Mouse (Mus musculus) intestine, postnatal 0 days (tissue): ENCODE measurements around the gene Erich6b. TPM values are rescaled to one million over a fixed set of nuclear protein-coding genes. Genes with fewer than 3 reads are reported as not detected.

ENCODE experiments used
- ATAC-seq: fragments of 200-750 bp; cut with Nextera tagmentation; 2 replicates; pipeline ENCODE4 v1.8.0; 2017; ENCODE audit warnings: mild to moderate bottlenecking, moderate TSS enrichment, moderate library complexity
- H3K27ac ChIP-seq: fragments of 300-500 bp; sonication (generic); 2 replicates; pipeline ENCODE4 v1.5.1; 2014; ENCODE audit warnings: mild to moderate bottlenecking, low read depth, low read length, moderate library complexity
- H3K27me3 ChIP-seq: fragments of 300-500 bp; sonication (generic); replicated peaks from 2 replicates; pipeline ENCODE4 v1.6.1; 2014; ENCODE audit warnings: low read length, mixed read lengths; ENCODE audit not compliant: control insufficient read depth, insufficient read depth
- H3K36me3 ChIP-seq: fragments of 300-500 bp; sonication (generic); 2 replicates; pipeline ENCODE4 v1.6.1; 2014; ENCODE audit warnings: mild to moderate bottlenecking, moderate library complexity; ENCODE audit not compliant: control insufficient read depth, insufficient read depth
- H3K4me1 ChIP-seq: fragments of 300-500 bp; sonication (generic); replicated peaks from 2 replicates; pipeline ENCODE4 v1.6.1; 2014; ENCODE audit warnings: antibody characterized with exemption, low read length, mixed read lengths; ENCODE audit not compliant: control insufficient read depth, insufficient read depth
- H3K4me2 ChIP-seq: fragments of 300-500 bp; sonication (generic); replicated peaks from 2 replicates; pipeline ENCODE4 v1.6.1; 2014; ENCODE audit warnings: low read depth, mild to moderate bottlenecking, moderate library complexity
- H3K4me3 ChIP-seq: fragments of 300-500 bp; sonication (generic); 2 replicates; pipeline ENCODE4 v1.5.1; 2014; ENCODE audit warnings: low read depth, low read length
- H3K9ac ChIP-seq: fragments of 300-500 bp; sonication (generic); 2 replicates; pipeline ENCODE4 v1.6.1; 2014; ENCODE audit warnings: mild to moderate bottlenecking, low read depth, low read length
- H3K9me3 ChIP-seq: fragments of 300-500 bp; sonication (generic); 2 replicates; pipeline ENCODE4 v1.6.1; 2016; ENCODE audit warnings: mixed run types; ENCODE audit not compliant: control insufficient read depth
- CTCF ChIP-seq: sonication (generic); IDR thresholded peaks from 2 replicates; pipeline ENCODE4 v1.5.1; 2016; ENCODE audit warnings: low read depth, mild to moderate bottlenecking, control low read depth, antibody characterized with exemption, moderate library complexity
- WGBS: fragments of 180-500 bp; shearing (Covaris S2); extraction: QIAGEN DNeasy Blood & Tissue Kit; methylation state at CpG from one replicate; pipeline ENCODE4 v1.1.7; 2014; 5-methylcytosine and 5-hydroxymethylcytosine counted together
- polyA plus RNA-seq: library from polyadenylated mRNA; unstranded; fragments of >200 nt; fragmentation: Nextera tagmentation; extraction: Ambion mirVana; gene quantifications from 2 replicates; pipeline ENCODE4 v1.2.1, GENCODE M21; 2015

The Erich6b gene
- polyA plus RNA-seq, result not detected in 2 replicates

DNA sequence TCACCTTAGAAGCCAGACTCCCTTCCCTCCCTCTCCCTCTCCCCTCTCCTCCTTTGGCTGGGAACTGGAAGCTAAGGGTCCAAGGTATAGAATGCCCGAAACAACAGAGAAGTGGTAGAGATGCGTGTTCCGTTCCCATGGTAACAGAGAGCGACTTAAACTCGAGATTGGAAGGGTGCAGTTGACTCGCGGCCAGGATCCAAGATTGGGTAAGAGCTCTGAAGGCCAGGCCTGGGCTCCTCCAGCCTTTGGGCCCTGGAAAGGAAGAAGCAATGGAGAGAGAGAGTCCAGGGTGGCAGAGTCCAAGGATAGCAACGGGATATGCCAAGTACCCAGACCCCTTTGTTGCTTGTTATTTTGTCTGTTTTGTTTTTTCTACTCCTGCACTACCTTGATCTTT lies at the start of gene Erich6b:
Gene Erich6b (plus strand): TSS at position 180 of the 400 bp plus-strand sequence.
- Histone ChIP-seq H3K4me2 (no peak within 1 kb of the TSS), H3K27me3 (no peaks in the 10 kb centered on the region), H3K27ac (no peak within 1 kb of the TSS), H3K9me3 (no peaks in the 10 kb centered on the region), H3K36me3 (no peaks in the 10 kb centered on the region), H3K4me3 (no peak within 1 kb of the TSS), H3K9ac (no peak within 1 kb of the TSS), H3K4me1 (no peaks in the 10 kb centered on the region)
- ATAC-seq, result no peak
- TF ChIP-seq CTCF, result no peak
- 77% methylated on average over 8 of the region's 8 CpGs for WGBS

GRCm38 (mm10) chr14:75592978-75593377 lies 49.1 kb upstream of the Erich6b start, which contains the start of gene Spert:
Spert (minus strand) TSS chr14:75593116.
- Histone ChIP-seq H3K36me3 (no peaks in the 10 kb centered on the region), H3K4me2 (no peak within 1 kb of the TSS), H3K27ac (no peak within 1 kb of the TSS), H3K27me3 (no peaks in the 10 kb centered on the region), H3K9ac (no peak within 1 kb of the TSS), H3K9me3 (no peaks in the 10 kb centered on the region), H3K4me3 (no peak within 1 kb of the TSS), H3K4me1 (no peaks in the 10 kb centered on the region)
- ATAC-seq, result no peak
- no peak for TF ChIP-seq CTCF
- 72% methylated on average over 3 of the region's 3 CpGs for WGBS

- H3K27ac ChIP-seq, result no peak overlapping the region
- 88% methylated on average over 2 of the region's 2 CpGs for WGBS
- no peak for ATAC-seq
- no peaks in the 10 kb centered on the region for H3K9me3 ChIP-seq
- H3K27me3 ChIP-seq, result no peaks in the 10 kb centered on the region
- no peak for TF ChIP-seq CTCF
- H3K4me3 ChIP-seq, result no peak overlapping the region
- no peak overlapping the region for H3K9ac ChIP-seq
- H3K36me3 ChIP-seq, result no peaks in the 10 kb centered on the region
- no peak overlapping the region for H3K4me2 ChIP-seq
- no peaks in the 10 kb centered on the region for H3K4me1 ChIP-seq
Measured at GRCm38 (mm10) chr14:75609176-75609575, 32.9 kb upstream of the Erich6b start.

- no peak overlapping the region for H3K9ac ChIP-seq
- no peak overlapping the region for H3K4me3 ChIP-seq
- WGBS, result 76% methylated on average over 6 of the region's 6 CpGs
- no peak overlapping the region for H3K27ac ChIP-seq
- no peak for ATAC-seq
- no peaks in the 10 kb centered on the region for H3K36me3 ChIP-seq
- H3K4me2 ChIP-seq, result no peak overlapping the region
- H3K27me3 ChIP-seq, result no peaks in the 10 kb centered on the region
- TF ChIP-seq CTCF, result no peak
- H3K4me1 ChIP-seq, result no peaks in the 10 kb centered on the region
- no peaks in the 10 kb centered on the region for H3K9me3 ChIP-seq
Measured at GRCm38 (mm10) chr14:75616375-75616774, 25.7 kb upstream of the Erich6b start.

DNA sequence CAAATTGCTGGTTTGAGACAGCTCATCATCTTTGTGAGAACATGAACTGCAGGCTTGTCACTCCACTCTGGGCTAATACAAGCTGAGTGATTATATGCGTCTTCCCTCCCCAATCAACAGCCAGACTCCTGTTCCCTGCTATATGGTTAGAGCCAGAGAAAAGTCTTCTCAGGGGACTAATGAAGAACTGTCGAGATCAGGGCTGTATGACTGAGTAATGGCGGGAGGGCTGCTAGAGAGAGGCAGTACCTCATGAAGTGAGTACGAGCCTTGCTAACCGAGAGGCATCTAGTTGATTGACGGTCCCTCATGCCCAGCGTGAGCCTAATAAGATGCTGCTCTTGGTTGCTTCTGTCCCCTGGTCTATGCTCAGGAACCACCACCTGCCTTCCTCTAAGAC lies 19.1 kb upstream of the Erich6b start:
- Histone ChIP-seq H3K4me2 (no peak overlapping the region), H3K9ac (no peak overlapping the region), H3K27ac (no peak overlapping the region), H3K4me1 (no peaks in the 10 kb centered on the region), H3K36me3 (no peaks in the 10 kb centered on the region), H3K9me3 (no peaks in the 10 kb centered on the region), H3K27me3 (no peaks in the 10 kb centered on the region), H3K4me3 (no peak overlapping the region)
- no peak for TF ChIP-seq CTCF
- WGBS, result 79% methylated on average over 7 of the region's 7 CpGs
- ATAC-seq, result no peak

DNA sequence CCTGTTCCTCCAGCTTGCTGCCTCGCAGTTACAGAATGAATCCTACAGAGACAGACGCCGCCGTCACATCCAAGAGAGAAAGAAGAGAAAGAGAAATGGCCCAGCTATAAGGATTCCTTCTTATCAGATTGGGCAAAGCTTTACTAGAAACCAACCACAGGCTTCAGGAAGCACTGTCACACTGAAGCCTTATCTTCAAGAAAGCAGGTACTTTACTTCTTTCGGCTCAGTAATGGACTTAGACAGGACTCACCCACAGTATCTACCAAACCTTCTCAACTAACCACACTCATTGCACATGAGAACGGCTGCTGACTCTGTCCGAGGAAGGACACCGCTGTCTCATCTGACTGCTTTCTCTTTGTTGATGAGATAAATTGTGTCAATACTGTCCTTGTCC lies 13.2 kb upstream of the Erich6b start:
- H3K27me3 ChIP-seq, result no peaks in the 10 kb centered on the region
- no peak for ATAC-seq
- H3K9ac ChIP-seq, result no peak overlapping the region
- H3K4me1 ChIP-seq, result no peaks in the 10 kb centered on the region
- 89% methylated on average over 8 of the region's 8 CpGs for WGBS
- no peak overlapping the region for H3K27ac ChIP-seq
- no peak overlapping the region for H3K4me2 ChIP-seq
- H3K36me3 ChIP-seq, result no peaks in the 10 kb centered on the region
- no peak for TF ChIP-seq CTCF
- no peak overlapping the region for H3K4me3 ChIP-seq
- no peaks in the 10 kb centered on the region for H3K9me3 ChIP-seq

DNA sequence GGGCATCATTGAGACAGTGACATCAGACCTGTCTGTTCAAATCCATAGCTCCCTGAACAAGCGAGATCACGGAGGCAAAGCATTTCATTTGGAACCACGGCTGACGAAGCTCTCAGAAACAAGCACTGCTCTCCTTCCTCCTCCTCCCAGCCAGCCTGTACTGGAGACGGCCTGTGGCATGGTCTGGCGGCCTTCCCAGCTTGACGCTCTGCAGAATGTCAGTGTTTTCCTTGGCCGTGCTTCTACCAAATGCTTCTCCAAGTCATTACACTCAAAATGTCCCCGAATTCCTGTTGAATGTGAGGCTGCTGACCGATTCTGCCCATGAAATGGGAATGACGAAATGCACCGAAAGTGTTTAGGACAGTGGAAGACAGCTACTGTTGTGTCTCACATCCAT lies 6.7 kb upstream of the Erich6b start:
- Histone ChIP-seq H3K4me1 (no peaks in the 10 kb centered on the region), H3K4me3 (no peak overlapping the region), H3K9me3 (no peaks in the 10 kb centered on the region), H3K36me3 (no peaks in the 10 kb centered on the region), H3K27me3 (no peaks in the 10 kb centered on the region), H3K4me2 (no peak overlapping the region), H3K27ac (no peak overlapping the region), H3K9ac (no peak overlapping the region)
- no peak for TF ChIP-seq CTCF
- no peak for ATAC-seq
- WGBS, result 64% methylated on average over 12 of the region's 12 CpGs
